Mouse (Mus musculus): ENCODE measurements at regions not wholly inside any gene's neighbourhood (a gene's known extent, or its start where the extent isn't known, plus 50 kb on each side); places are given as distances from the start of the nearest gene placed in this dataset.
"Not testable (repeated sequence)": the region's sequence is repeated elsewhere in the genome, so short reads cannot be mapped to it uniquely, and the experiment has no call there.

- DNase-seq = no peak
These were observed 304.9 kb downstream of the Inhba start for GRCm38 (mm10) chr13:16316581-16316980.

GRCm38 (mm10) chr13:16317412-16317811, 305.8 kb downstream of the Inhba start:
- DNase-seq = no peak

GRCm38 (mm10) chr13:16320392-16320791, 308.7 kb downstream of the Inhba start:
- DNase-seq = no peak

DNA sequence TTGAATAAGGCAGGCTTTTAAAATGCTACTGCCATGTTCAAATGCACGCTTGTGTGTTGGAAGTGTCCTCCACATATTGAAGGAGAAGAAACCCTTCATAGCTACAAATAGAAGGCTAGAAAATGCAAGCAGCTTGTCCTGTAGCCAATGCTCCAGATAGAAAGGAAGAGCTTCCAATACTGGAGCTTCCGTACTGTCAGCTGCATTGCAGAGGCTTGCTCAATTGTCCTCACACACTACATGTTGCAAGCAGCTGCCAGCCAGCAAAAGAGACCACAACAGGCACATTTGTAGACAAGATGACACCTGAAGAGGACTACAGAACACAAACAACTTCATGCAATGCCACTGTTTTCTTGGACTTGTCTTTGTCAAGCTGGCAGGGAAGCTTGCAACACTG, 314.0 kb downstream of the Inhba start:
- DNase-seq = no peak

GRCm38 (mm10) chr13:16341727-16342126, 330.1 kb downstream of the Inhba start:
- no peak for DNase-seq

DNA sequence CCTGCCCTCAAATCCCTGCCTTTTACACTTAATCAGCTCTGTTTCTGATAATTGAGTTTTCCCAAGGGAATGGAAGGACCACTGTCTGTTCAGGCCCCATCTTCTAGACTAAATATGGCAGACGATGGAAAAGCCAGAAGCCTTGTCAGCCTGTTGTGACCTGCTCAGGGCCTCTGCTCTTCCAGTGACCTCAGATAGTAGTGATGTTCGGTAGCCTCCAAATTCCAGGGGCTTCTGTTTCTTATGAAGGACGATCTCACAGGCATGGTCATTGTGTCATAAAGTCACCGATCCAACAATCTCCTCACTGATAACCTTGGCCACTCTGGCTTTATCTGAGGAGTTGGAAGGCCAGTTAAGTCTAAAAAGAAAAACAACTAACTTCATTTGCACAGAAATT, 330.5 kb downstream of the Inhba start:
- DNase-seq = no peak

DNA sequence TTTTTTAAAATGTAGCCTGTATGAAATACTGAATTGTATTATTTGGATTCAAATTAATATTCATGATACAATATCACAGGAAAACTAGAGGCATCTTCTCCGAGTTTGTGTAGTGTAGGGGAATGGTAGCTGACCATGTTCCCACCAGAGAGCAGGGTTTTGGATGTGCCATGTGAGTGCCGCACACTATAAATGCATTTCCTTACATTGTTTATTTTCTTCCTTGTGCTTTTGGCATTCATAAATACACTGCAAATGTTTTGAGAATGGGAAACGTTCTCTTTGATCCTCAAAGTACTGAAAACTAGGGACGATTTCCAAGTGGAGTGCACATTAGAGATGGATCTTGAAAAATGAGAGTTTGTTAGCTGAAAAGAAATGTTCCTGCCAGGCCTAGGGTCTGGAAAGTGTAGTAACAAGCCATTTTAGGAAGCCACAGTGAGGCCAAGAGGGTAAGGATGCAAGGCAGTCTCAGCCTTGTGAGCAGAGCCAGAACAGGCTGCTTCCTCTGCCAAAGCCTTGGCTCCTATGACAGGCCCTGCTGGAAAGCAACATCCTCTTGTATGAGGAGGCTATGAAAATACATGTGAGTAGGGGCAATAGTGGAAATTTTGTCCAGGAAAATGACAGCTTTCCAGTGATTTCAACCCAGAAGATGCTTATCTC, 331.8 kb downstream of the Inhba start:
- no peak for DNase-seq

DNA sequence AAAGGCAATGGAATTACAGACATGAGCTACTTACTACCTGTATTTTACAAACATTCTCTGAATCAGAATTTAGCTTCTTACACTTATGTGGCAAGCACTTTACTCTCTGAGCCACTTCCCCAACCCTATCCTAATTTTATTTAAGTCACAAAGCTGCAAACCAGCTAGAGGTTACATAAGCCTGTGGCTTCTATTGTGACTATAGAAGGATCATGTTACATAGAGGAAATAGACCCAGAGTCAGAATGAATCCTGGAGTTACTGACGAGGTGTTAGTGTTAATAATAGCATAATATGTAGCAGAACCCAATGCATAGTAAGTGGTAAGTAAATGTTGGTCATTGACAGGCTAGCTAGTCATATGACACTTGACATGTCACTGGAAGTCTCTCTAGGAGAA, 337.7 kb downstream of the Inhba start:
- no peak for DNase-seq

GRCm38 (mm10) chr13:16350061-16350460, 338.4 kb downstream of the Inhba start:
- DNase-seq = no peak

- DNase-seq = no peak
These were observed 343.7 kb downstream of the Inhba start for GRCm38 (mm10) chr13:16355316-16355715.

GRCm38 (mm10) chr13:16379492-16379891, 367.8 kb downstream of the Inhba start:
- DNase-seq = no peak

DNA sequence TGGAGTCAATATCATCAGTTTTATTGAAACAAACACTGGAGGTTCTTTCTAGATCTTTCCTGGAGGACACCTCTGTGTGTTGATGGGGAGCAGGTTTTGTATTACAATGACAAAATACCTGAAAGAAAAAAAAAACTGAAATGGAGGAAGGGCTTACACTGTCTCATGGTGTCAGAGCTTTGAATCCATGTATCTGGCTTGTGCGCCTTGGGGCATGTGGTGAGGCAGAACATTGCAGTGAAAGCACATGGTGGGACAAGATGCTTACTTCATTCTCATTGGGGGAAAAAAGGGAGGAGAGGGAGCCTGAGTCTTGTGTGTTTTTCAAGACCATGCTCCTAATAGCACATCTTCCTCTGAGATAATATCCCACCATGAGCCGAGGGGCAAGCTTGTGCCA, 368.3 kb downstream of the Inhba start:
- DNase-seq = no peak

DNA sequence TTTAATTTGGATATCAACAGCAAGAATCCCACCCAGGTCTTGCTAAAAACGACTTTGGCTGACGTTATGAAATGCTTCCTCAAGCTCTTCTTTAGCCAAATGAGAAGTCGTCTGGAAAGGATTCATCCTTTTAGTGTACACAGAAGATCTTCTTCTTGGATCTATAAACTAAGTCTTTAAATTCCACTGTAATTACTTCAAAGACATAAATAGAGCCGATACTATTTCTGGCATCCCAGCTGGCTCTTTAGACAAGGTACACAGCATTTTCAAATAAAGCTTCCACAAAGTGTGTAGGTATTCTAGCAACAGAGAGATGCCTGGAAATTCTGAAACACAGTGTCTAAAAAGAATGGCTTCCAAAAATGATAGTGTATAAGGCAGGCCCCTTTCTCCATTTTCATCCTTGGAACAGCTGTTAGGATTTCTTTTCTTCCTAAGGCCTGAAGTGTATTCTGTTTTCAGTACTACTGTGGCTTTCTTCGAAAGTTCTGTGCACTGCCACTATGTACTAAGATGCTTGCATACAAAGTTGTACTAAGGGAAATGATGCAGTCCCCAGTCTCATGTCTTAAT, 371.4 kb downstream of the Inhba start:
- DNase-seq = no peak

- DNase-seq = no peak
These were observed 404.8 kb downstream of the Inhba start for GRCm38 (mm10) chr13:16416356-16417019.

GRCm38 (mm10) chr13:16424147-16424546, 412.5 kb downstream of the Inhba start:
- DNase-seq = no peak

DNA sequence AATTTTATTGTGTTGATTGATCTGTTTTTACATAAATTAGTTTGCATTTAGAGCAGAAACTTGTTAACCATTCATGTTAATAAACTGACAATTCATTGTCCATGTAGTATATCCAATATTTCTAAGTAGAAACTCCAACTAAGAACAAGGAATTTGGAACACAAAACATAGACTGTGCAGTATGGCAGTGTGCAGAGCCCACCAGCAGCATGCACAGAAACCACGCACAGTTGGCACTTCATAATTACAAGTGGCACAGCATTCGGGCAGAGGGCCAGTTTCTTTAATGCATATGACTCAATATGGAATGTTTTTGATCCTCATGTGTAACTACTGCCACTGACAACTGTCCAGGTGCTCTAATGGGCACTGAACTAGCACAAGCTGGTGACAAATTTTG, 423.8 kb downstream of the Inhba start:
- no peak for DNase-seq

DNA sequence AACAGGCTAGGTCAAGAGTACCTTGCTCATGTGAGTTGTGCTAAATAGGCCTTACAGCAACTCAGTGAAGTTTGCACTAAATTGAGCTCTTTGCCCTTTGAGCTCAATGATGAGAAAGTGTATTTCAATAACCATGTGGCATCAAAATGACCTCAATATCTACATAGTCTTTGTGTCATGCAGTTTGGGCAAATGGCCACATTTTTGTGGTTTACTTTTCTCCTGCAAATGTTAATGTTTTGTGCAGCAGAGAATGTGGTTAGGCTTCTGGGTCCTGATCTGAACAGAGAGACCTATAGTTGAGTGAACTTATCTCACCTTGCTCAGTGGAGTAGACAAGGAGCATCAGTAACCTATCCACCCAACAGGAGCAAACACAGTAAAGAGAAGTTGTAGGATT, 441.6 kb downstream of the Inhba start:
- DNase-seq = no peak

DNA sequence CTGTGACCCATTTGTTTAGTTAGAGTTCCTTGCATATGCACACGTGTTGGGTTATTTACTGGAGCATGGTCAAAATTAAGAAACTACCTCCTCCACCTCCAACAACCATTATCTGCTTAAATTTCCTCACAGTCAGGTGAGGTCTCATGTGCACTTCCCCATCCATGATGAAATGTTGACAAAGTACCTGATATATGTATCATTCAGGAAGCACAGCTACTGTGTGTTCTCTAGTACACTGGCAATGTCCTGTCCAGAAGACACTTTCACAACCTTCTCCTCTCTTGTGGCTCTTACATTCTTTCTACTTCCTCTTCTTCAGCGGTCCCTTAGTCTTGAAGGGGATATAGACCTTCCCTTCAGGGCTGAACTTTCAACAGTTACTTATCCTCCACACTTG, 448.1 kb downstream of the Inhba start:
- no peak for DNase-seq

- DNase-seq = no peak
These were observed 450.0 kb downstream of the Inhba start for GRCm38 (mm10) chr13:16461681-16462080.

DNA sequence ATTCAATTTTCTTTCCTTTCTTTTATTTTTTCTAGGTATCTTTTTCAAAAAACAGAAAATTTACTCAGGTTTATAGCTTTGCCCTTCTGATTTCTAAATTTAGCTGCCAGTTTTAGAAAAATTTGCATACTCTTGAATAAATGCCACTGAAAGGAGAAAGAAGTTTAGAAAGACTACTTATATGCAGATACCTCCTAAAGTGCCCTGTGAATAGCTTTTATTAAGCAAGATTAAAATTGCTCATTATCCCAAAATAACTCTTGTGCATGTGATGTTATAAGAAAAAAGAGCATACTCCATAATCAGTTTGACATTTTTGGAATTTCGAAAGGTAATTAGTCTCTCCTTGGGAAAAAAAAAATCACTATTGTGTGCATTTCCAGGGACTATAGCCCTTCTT, 453.2 kb downstream of the Inhba start:
- no peak for DNase-seq

- no peak for DNase-seq
These were observed 453.7 kb downstream of the Inhba start for GRCm38 (mm10) chr13:16465317-16465716.

DNA sequence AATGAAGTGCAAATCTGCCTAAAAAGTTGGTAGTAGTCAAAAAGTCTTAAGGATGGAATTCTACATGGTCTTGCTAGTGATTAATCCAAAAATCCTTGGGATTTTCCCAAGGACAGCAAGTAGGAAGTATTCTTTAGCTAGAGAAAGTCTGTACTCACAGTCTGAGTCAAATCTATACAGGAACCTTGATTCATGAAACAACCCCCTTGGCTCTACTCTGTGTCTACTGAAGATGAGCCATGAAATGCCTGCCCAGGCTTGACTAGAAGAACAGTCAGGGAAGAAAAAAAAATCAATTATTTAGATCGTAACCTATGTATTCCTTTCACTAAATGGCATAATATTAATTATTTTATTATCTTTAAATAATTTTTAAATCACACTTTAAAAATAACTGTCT, 454.2 kb downstream of the Inhba start:
- DNase-seq = no peak

DNA sequence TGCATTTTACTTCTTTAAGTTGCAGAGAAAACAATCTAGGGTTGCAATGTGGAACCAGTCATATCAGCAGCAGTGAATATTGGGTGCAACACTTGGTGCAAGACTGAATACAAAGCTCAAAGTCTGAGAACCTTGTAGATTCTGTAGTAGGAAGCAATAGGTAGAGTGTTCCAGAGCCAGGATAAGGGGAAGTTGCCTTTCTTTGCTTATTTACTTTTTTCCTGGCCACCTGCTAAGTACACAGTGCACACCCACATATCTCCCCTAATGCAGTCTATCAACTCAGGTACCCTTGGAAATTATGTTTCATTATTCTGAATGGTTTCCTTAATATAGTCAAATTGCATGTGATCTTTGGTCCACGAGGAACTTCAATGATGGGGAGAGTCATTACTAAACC, 464.9 kb downstream of the Inhba start:
- DNase-seq = no peak

DNA sequence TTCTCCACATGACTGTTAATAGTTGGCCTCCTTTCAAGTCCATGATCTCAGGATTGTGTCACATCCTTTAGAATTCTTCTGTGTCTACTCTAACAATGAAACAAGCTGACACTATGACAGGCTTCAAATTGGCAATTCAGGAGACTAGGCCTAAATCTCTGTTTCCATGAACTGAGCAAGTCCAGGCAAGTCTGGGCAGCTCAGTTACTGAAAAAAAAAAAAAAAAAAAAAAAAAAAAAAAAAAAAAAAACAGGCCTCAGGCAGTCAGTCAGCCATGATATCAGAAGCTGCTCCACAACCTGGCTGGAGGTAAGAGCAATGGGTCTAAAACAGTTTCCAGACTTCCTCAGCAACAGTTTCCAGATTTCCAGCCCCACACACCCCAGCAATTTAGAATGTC, 475.6 kb downstream of the Inhba start:
- no peak for DNase-seq

DNA sequence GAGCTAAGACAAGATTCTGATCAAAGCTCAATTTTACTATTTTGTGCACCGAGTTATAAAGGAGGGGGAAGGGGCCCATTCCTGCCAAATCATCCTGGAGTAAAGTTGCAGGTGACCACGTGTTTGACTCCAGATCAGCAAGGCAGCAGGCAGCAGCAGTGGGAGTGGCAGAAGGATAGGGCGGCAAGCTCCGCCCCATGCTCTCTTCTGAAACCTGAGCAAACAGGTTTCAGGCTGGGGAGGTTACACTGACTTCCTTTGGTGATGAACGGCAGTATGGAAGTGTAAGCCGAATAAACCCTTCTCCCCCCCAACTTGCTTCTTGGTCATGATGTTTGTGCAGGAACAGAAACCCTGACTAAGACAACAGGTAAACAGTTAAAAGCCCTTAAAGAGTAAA, 479.0 kb downstream of the Inhba start:
- not testable (repeated sequence) for DNase-seq

Data from cerebellum, adult 9-11 months (tissue).